Mouse (Mus musculus) liver, embryonic 14.5 days (tissue): ENCODE data around the gene Ubr4.

Source experiments
- CTCF ChIP-seq: IDR thresholded peaks from 2 replicates; pipeline ENCODE4 v1.5.1; 2016; ENCODE audit warnings: antibody characterized with exemption, low read depth, control low read depth
- EP300 ChIP-seq: IDR thresholded peaks from 2 replicates; pipeline ENCODE4 v1.6.1; 2016; ENCODE audit warnings: antibody characterized with exemption, low read depth

GRCm38 (mm10) chr4:139343718-139344117 lies 8.7 kb upstream of the Ubr4 start:
- TF ChIP-seq EP300 = no peak
- TF ChIP-seq CTCF = no peak
